Mouse (Mus musculus): ENCODE results near the gene Gm5930. TPM values are rescaled to one million over a fixed set of nuclear protein-coding genes. Genes with fewer than 3 reads are reported as not detected.
"Not testable (repeated sequence)": the region's sequence is repeated elsewhere in the genome, so short reads cannot be mapped to it uniquely, and the experiment has no call there.

Gene Gm5930
- not detected for total RNA-seq (2021)

- DNase-seq; intact Hi-C loops (cut with DNase I): not testable (repeated sequence)
Observed at GRCm38 (mm10) chr14:44338484-44338883, at the start of gene Gm5930. TSS of gene Gm5930 (minus strand) at chr14:44338584.

GRCm38 (mm10) chr14:44384233-44384632, 45.8 kb upstream of the Gm5930 start:
- DNase-seq; intact Hi-C loops (cut with DNase I): not testable (repeated sequence)

- DNase-seq; intact Hi-C loops (cut with DNase I): not testable (repeated sequence)
Observed at GRCm38 (mm10) chr14:44365057-44365456, 26.7 kb upstream of the Gm5930 start, which contains the start of gene Gm8229. TSS of gene Gm8229 (plus strand) at chr14:44365357.

- intact Hi-C loops (cut with DNase I); DNase-seq: not testable (repeated sequence)
Observed at GRCm38 (mm10) chr14:44362301-44362700, 23.9 kb upstream of the Gm5930 start.

GRCm38 (mm10) chr14:44361416-44361815, 23.0 kb upstream of the Gm5930 start:
- intact Hi-C loops (cut with DNase I); DNase-seq: not testable (repeated sequence)

GRCm38 (mm10) chr14:44312049-44312448, 26.3 kb downstream of the Gm5930 start:
- intact Hi-C loops (cut with DNase I); DNase-seq: not testable (repeated sequence)

GRCm38 (mm10) chr14:44285280-44285679, 53.1 kb downstream of the Gm5930 start, which contains the start of gene Gm8220:
TSS of gene Gm8220 (plus strand) at chr14:44285580.
- DNase-seq; intact Hi-C loops (cut with DNase I): not testable (repeated sequence)

Other genes starting within 250 kb of the Gm5930 start
- under 1 TPM in 1 of 2 experiments, not detected in 1; 0.76 TPM for gene Ear2, start 235.9 kb downstream of the Gm5930 start, total RNA-seq (2021)
- gene Gm3327, start 214.7 kb downstream of the Gm5930 start, total RNA-seq (2021) = not detected
- gene Gm8212, start 140.9 kb downstream of the Gm5930 start, total RNA-seq (2021) = not detected
- gene 4930503E14Rik, start 125.3 kb downstream of the Gm5930 start, total RNA-seq (2021) = not detected
- gene Gm8220, start 53.0 kb downstream of the Gm5930 start, total RNA-seq (2021) = not detected
- not detected for gene Gm8229, start 26.8 kb upstream of the Gm5930 start, total RNA-seq (2021)
- gene Gm3371, start 72.1 kb upstream of the Gm5930 start, total RNA-seq (2021) = not detected
- gene Gm8232, start 95.1 kb upstream of the Gm5930 start, total RNA-seq (2021) = not detected
- not detected for gene BC061237, start 153.9 kb upstream of the Gm5930 start, total RNA-seq (2021)
- not detected for gene Gm17093, start 179.7 kb upstream of the Gm5930 start, total RNA-seq (2021)
- not detected for gene Gm8247, start 244.6 kb upstream of the Gm5930 start, total RNA-seq (2021)

Measured in left cerebral cortex, postnatal 4 days (tissue).